Mouse (Mus musculus) embryonic stem cell, embryonic (primary cell): ENCODE data around the gene Kcnmb2.

ENCODE experiments used
- CTCF ChIA-PET, 4 experiments: fragments of 300-600 bp in 2 of 4; fragments of 350-600 bp in 2 of 4; sonication (Branson Sonifier 250); formaldehyde crosslinking; loops; one replicate each; lab custom pipeline; 2022; ENCODE audit warnings: inconsistent platforms in 2 of 4; lab: Charles Lee
- POLR2A ChIA-PET, 4 experiments: fragments of 300-600 bp in 2 of 4; fragments of 350-600 bp in 2 of 4; sonication (Branson Sonifier 250); formaldehyde crosslinking; loops; one replicate each; lab custom pipeline; 2022; ENCODE audit warnings: antibody characterized with exemption in 4 of 4, inconsistent platforms in 1 of 4; lab: Charles Lee

Kcnmb2 gene

DNA sequence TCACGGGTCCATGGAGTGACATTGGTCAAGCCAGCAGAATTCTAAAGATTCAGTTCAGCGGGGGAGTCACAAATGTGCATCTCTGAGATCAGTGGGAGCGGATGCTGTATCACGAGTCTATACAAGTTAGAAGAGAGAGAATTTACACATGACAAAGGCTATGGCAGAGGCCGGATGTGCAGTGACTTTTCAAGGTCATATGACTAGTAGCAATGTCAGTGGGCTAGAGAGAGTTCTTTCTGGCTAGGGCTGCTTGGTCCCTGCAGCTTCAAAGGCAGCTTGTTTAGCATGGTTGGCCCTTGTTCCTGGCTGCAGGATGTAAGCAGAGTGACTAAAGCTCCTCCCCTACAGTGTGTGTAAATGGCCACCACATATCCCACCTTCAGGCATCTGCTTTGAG lies 217.5 kb downstream of the Kcnmb2 start:
- POLR2A ChIA-PET: interaction anchor here in 1 of 4 experiments (0.7 kb wide), 1 partner anchor 1893 kb away, joined by 3 read pairs; no protein-coding TSS in a partner anchor
- CTCF ChIA-PET: no interaction called here

DNA sequence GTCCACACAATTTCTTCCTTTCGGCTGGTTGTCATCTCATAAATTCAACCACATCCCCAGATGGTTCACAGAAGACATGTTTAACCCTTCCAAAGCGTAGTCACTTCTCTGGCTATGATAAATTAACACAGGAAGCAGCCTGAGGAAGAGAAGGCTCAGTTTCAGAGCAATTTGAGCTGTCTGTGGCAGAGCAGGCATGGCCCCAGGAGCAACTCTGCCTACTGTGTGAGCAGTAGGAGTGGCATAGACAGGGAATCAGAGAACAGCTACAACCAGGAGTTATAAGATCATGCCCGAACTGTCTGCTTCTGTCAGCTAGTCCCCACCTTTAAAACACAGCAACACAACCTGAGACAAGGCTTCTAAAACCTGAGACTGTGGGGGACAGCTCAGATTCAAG lies 219.4 kb downstream of the Kcnmb2 start:
- CTCF ChIA-PET: no interaction called here
- POLR2A ChIA-PET: interaction anchor here in 1 of 4 experiments (0.9 kb wide), 1 partner anchor 54 kb away, joined by 3 read pairs; no protein-coding TSS in a partner anchor

DNA sequence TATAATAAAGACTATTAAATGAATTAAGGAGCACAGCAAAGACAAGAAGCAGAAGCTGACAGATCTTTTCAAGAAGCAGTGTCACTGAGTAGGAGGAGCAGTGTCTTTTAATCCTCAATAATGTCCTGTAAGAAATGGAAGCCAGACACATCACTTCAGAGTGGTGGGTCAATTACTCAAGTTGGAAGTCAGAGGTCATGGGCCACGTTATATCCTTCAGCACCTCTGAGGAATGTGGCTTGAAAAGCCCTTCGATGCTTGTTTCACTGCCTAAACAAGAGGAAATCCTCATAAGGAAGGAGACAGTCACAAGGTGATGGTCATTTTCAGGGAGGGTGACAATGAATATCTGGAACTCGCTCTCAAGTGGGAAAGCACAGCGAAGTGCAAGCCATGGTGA lies 223.1 kb downstream of the Kcnmb2 start:
- ChIA-PET CTCF (no interaction called here), POLR2A (no interaction called here)

DNA sequence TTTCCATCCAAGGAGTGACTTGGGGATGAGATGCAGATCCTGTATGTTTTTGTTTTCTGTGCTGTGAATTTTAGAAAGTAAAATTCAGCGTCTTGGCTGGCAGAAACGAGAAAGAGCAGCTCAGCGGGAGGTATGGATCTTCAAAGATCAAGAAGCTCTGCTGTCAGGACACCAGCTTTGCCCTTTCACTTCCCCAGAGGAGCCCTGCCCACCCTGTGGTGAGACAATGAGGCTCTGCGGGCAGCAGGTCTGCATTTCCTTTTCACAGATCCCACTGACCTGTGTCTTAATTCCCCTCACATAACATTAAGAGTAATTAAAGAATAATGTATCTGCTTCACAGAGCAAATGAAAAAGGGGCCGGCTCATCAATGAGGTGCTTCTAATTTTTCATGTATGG lies 226.1 kb downstream of the Kcnmb2 start:
- POLR2A ChIA-PET: no interaction called here
- CTCF ChIA-PET: no interaction called here

DNA sequence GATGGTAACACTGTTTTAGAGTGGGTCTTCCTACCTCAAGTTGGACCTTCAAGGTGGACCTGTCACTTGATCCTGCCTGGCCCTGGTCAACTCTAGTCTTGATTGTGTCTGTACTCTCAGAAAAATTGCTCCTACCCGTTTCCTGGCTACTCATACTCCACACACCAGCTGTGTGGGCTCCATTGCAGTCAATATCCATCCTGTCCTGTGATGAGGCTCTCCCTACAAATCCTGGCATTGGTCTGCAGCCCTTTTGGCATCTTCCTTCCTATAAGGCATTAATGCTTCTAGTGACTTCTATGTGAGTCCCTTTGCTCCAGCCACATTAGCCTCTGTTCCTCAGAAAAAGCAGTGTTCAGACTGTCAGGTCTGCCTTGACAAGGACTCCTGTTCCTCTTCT lies 228.4 kb downstream of the Kcnmb2 start:
- CTCF ChIA-PET: no interaction called here
- POLR2A ChIA-PET: interaction anchor here in 1 of 4 experiments (0.7 kb wide), 1 partner anchor 353 kb away, joined by 4 read pairs; no protein-coding TSS in a partner anchor

DNA sequence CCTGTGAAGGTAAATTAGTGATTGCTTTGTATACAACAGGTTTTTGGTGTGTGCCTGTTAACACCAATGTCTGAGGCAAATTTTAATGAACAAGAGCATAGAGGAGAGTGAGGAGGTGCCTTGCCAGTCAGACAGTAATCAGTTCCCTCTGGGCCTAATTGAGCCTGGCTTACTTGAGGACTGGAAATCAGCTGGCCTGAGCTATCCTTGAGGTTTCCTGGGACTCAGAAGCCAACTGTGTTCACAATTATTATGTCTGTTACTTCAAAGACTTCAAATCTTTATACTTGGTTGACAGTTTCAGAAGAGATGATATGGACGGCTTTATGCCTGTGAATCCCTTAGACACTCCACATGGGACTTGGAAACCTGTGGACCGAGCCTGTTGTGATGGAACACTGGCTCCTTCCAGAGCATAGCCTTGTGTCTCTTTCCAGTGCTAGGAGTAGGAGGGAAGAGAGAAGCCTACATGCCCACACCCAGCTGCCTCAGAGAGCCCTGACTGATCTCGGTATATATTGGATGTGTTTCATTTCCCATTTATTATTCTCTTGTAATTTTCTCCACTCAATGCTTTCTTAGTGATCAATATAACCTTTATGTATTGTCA lies 230.2 kb downstream of the Kcnmb2 start:
- CTCF ChIA-PET: interaction anchor here in 1 of 4 experiments (0.7 kb wide), 1 partner anchor 56 kb away, joined by 3 read pairs; no protein-coding TSS in a partner anchor
- POLR2A ChIA-PET: no interaction called here

DNA sequence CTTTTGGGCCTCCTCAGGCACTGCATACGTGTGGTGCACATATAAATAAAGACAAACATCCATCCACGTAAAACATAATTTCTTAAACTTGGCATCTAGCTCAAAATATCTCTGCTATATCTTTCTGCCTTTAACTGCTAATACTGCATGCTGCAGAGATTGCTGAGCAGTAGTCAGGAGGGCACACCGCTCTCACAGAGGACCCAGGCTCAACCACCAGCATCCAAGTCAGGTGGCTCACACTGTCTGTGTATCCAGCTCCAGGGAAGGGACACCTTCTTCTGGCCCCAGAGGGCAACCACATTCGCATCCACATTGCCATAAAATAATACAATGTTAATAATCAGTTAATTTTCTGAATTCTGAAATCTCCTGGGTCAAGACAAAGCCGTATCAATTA lies 241.9 kb downstream of the Kcnmb2 start:
- ChIA-PET CTCF (interaction anchor here in 1 of 4 experiments (0.9 kb wide), 1 partner anchor 174 kb away, joined by 3 read pairs; no protein-coding TSS in a partner anchor), POLR2A (no interaction called here)

DNA sequence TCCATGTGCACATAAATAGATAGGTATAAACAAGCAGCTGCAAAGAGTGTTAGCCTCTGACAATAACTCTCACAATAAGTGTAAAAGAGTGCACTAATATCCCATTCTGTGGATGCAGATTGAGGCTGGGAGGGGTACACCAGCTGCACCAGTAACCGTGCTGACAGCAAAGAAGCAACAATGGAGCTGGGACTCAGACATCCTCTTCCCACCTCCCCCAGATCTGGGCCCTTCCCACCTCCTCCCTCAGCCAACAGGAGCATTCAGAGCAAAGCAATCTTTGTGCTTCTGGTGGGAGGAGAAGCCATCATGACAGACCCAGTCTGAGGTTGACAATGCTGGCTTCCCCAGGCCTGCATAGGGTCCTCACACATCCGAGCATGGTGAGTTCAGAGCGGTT lies 242.3 kb downstream of the Kcnmb2 start:
- POLR2A ChIA-PET: no interaction called here
- CTCF ChIA-PET: interaction anchor here in 1 of 4 experiments (0.9 kb wide), 1 partner anchor 174 kb away, joined by 3 read pairs; no protein-coding TSS in a partner anchor

DNA sequence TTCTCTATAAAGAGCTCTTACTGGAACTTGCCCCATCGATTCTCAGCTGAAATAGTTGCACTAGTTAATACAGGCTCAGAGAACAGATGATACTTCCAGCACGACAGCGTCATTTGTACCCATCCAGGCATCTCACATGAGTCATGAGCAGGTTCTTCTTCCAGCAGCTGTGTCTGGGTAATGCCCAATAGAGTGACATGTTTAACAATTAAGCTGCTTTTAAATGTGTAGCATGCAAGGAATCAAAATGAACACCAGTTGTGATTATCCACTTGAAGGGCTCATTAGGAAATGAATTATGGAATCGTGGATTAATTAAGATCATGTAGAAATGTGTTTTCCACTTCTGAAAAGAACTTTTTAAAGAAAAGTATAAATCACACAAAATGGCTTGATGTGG lies 245.4 kb downstream of the Kcnmb2 start:
- ChIA-PET CTCF (no interaction called here), POLR2A (no interaction called here)

DNA sequence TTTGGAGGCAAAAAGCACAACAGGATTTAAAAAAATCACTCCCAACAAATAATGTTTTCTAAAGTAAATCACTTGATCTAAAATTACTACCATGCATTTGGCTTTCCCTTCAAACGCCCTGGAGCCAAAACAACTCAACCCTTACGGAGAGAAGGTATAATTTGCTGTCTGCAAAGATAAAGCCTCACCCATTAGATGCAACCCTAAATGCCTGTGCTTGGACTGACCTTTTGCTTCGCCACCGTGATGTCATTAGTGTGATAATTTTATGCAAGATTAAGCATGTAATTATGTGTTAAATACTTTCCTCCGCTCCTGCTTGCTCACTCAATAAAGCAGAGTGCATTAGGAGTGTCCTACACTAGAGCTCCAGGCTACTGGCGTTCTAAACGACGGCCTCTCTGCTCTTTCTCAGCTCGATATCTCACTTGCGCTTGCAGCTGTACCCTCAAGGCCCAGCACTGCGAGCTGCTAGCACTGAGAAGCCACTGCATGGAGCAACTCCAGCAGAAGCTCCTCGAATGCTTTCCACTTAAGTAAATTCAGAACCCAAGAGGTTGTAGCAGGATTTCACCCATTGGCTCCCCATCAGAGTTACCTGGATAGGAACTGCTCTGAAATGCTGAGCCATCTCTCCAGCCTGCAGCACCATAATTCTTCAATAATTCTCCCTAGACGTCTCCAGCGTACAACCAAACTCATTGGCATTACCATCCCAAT lies 247.7 kb downstream of the Kcnmb2 start:
- ChIA-PET CTCF (no interaction called here), POLR2A (no interaction called here)

DNA sequence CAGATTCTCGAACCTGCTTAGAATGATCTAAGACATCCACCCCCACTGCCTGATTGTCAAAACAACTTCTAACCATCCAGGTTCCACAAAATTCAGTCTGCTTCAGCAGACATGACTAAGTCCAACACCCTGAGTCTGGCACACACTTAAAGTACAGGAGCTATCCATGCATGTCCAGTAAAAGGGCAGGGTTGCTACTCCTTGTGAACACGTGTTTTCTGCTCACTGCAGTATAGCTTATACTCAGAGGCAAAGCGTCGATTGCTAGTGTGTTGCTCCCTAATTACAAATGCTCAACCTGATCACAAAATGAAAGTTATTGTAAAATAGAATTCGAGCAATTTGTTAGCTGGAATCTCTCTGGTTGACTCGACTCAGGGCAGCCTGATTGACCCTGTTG lies 278.2 kb downstream of the Kcnmb2 start:
- ChIA-PET CTCF (no interaction called here), POLR2A (interaction anchor here in 1 of 4 experiments (0.6 kb wide), 1 partner anchor 29 kb away, joined by 9 read pairs; no protein-coding TSS in a partner anchor)

DNA sequence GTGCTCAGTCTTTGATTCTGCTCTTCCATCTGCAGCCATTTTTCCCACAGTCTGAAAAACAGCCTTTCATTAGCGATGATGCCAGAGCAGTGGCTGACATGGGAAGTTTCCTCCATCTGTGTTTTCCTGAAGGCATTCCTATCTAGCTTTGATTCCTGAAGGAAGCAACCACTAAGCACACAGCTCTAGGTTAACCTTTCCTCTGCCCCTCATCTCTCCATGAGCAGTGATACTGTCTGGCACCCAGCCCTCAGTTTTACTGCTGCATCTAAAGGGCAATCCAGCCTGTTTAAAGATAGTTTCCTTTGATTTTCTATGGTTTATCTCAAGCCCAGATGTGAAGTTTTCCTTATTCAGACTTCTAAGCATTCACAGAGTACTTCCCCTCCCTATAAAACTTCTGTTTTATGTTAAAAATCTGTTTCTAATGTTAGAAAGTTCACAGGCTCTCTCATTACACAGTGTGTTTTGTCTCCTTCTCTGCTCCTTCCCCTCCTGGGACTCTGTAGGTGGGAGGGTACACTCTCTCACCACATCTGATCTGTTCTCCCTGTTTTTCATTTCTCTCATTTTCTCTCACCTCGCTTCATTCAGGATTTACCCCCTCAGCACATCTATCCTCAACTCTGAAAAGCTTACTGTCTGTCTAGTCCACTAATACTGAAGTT lies 283.7 kb downstream of the Kcnmb2 start:
- ChIA-PET CTCF (interaction anchor here in 1 of 4 experiments (0.7 kb wide), 1 partner anchor 11 kb away, joined by 3 read pairs; no protein-coding TSS in a partner anchor), POLR2A (no interaction called here)

DNA sequence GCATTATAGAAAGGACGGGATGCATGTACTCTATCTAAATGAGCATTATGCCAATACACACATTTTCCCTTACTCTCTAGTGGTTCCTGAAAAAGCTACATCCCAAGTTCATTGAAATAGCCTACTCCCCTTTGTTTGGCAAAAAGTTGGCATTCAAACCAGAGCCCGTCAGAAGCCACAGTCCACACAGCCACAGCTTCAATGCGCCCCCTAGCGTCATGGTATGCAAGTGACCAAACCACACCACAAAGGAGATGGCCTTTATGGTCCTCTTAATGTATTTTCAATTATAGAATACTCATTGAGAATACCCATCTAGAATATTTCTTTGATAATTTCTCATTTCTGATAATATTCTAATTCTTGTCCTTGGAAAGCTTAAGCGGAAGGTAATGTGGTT lies 286.2 kb downstream of the Kcnmb2 start:
- CTCF ChIA-PET: interaction anchor here (0.5 to 3.0 kb wide), 11 partner anchors 56 to 398 kb away, joined by 3 to 13 read pairs (median 6); partner anchors contain the start of gene Mfn1 (in 1 of the 4)

DNA sequence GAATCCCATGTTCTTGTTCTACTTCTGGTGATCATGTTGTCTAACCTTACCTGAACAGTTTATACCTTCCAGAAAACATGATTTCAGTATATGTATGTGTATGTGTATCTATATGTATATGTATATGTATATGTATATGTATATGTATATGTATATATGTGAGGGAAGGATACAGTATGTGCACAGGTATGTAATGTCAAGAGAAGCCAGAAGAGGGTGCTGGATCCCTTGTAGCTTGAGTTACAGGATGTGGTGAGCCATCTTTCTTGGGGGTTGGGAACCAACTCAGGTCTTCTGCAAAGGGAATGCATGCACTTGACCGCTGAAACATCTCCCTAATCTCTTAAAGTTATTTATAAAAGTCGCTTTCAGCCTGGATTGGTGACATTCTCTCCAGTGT lies 286.6 kb downstream of the Kcnmb2 start:
- ChIA-PET CTCF (interaction anchor here in 2 of 4 experiments (0.9 to 3.0 kb wide), 8 partner anchors 56 to 399 kb away, joined by 3 to 13 read pairs (median 7); no protein-coding TSS in a partner anchor), POLR2A (interaction anchor here in 1 of 4 experiments (0.6 kb wide), 1 partner anchor 129 kb away, joined by 3 read pairs; no protein-coding TSS in a partner anchor)

More for the DNA sequence above, 286.2 kb downstream of the Kcnmb2 start:
- POLR2A ChIA-PET: interaction anchor here in 1 of 4 experiments (0.6 kb wide), 1 partner anchor 129 kb away, joined by 3 read pairs; no protein-coding TSS in a partner anchor

DNA sequence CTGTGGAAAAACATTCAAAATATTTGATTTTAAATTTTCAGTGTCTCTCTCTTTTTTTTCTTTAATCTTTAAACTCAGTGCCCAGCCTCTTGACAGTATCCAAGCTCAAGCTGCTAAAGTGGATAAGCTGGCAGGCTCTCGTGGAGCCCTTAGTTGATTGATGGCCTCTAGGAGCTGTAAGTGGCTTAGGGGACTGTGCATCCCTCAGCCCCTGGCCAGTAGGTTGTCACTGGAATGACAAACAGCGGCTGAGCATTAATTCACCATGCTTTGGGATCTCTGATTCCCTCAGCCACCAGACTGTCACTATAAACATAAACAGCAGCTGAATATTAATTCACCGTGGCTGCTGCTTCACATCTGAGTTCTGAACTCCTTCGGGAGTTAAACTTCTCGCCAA lies 287.6 kb downstream of the Kcnmb2 start:
- CTCF ChIA-PET: interaction anchor here in 3 of 4 experiments (0.6 to 2.4 kb wide), 5 partner anchors 127 to 988 kb away, joined by 5 to 13 read pairs (median 7); no protein-coding TSS in a partner anchor
- POLR2A ChIA-PET: interaction anchor here in 1 of 4 experiments (0.6 kb wide), 1 partner anchor 232 kb away, joined by 4 read pairs; no protein-coding TSS in a partner anchor

DNA sequence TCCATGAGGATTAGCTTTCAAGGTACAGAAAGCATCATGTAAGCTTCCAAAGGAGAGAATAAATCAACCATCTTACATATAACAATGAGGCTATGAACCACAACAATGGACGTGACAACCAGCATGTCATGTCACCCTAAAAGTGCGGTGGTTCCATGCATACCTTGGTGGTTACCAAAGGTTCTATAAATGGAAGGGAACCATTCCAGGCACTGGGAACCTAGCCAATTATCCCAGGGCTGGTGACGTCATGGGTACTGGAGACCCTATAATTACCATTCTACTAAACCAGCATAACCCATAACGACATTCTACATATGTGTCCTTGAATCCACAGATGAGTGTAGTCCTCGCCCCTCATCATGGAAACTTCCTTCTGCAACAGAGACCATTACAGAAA lies 291.7 kb downstream of the Kcnmb2 start:
- CTCF ChIA-PET: no interaction called here
- POLR2A ChIA-PET: no interaction called here

DNA sequence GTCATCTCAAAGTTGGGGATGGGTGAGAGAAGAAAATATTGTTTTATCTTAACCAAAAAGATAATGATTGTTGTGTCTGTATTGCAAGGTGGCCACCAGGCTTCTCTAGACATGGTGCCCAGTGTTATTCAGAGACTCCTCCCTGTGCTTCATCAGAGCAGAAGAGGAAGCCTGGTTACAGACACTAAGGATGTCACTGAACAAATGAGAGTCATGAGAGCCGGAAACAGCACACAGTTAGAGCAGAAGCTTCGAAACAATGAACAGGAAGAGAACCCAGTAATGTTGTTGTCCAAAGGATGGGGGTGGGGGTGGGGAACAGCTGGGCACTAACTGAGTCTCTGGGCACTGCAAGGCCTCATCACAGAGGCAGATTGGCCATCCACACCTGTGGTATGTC lies 324.4 kb downstream of the Kcnmb2 start:
- CTCF ChIA-PET: no interaction called here
- POLR2A ChIA-PET: no interaction called here

DNA sequence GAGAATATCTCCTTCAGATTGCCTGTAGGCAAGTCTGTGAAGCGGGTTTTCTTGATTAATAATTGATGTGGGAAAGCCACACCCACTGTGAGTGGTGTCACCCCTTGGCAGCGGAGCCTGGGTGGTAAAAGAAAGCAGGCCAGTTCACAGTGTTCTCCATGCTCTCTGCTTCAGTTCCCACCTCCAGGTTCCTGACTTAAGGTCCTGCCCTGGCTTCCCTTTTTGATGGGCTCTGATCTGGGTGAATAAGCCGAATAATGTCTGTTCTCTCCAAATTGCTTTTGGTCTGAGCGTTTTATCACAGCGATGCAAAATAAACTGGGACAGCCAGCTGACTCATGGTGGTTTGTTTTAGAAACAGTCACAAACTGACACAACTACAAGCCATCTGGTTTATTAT lies 334.5 kb downstream of the Kcnmb2 start:
- ChIA-PET POLR2A (interaction anchor here in 1 of 4 experiments (0.6 to 1.0 kb wide), 2 partner anchors 8 to 10 kb away, joined by 3 to 4 read pairs; no protein-coding TSS in a partner anchor), CTCF (no interaction called here)
